In the genomic region with DNA sequence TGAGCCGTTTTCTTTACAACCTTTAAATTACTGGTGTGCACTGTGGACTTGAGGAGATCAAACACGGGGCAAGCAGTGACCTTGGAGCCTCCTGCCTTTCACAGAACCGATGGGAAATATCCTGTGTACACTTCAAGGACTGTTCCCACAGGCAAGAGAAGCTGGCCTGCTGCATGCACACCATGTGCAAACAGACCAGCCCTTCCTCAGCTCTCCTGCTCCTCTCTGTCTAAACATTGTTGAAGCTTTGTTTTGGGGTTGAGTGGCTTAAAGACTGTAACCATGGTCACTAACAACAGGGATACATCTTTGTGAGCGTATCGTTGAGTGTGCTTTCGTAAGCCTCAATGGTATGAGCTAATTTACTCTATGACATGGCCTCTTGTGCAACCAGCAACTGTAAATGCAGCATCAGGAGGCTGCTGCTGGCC, we compare ENCODE assay signal across 14 mouse cellular contexts. TPM values are rescaled to one million over a fixed set of nuclear protein-coding genes. Genes with fewer than 3 reads are reported as not detected.
DNase-seq lines count a peak whose midpoint lies in the region; ATAC-seq and TF ChIP-seq lines count a peak whose summit lies in the region.
"Had no signal": no experiment of that assay in that cellular context is flagged by ENCODE, and none has a peak within 500 bp of the region (broad histone marks: within the 10 kb centered on the region; RNA-seq: fewer than 3 reads in every experiment).

No protein-coding gene starts in this region.

- no peak for TF ChIP-seq CTCF in liver, embryonic 14.5 days (IDR thresholded peaks at IDR 0.05; ENCODE audit: low read depth)

- TF ChIP-seq EP300 in liver, embryonic 14.5 days (IDR thresholded peaks at IDR 0.05; ENCODE audit: low read depth) = no peak

- DNase-seq in liver, embryonic 11.5 days (ENCODE audit: low spot score) = no peak
- no peak for DNase-seq in liver
- DNase-seq in liver, embryonic 14.5 days (ENCODE audit: low read depth in 3 of 3, low spot score in 3 of 3) = no peak
- DNase-seq in lung, postnatal 25 days (ENCODE audit: low spot score) = peak; percentile 87
- no peak for DNase-seq in Muller cell, postnatal 12 days (ENCODE audit: inconsistent ontology term)
- DNase-seq in kidney, postnatal 4 days = no peak
- no peak for DNase-seq in B cell, adult 2 months
- DNase-seq: adrenal gland, postnatal 25 days; spleen, adult 18-20 months; thymus, adult 18-20 months had no signal

- ATAC-seq in liver, embryonic 11.5 days (replicated peaks; ENCODE audit: low FRiP score) = peak; percentile 12; the same call in 1 of the 2 replicates
- ATAC-seq in liver, embryonic 14.5 days (ENCODE audit: insufficient read depth) = peak; percentile 49
- ATAC-seq in stomach, embryonic 15.5 days (ENCODE audit: insufficient read depth, low FRiP score, low read depth) = peak; percentile 74

- H3K9me3 ChIP-seq in liver, embryonic 11.5 days (ENCODE audit: control insufficient read depth, low read length) = no peaks in the 10 kb centered on the region
- H3K9me3 ChIP-seq in liver, embryonic 14.5 days (ENCODE audit: control insufficient read depth, low read length) = no peaks in the 10 kb centered on the region
- H3K9me3 ChIP-seq in stomach, embryonic 15.5 days = no peaks in the 10 kb centered on the region
- H3K9me3 ChIP-seq: embryonic facial prominence, embryonic 12.5 days; G1E; neural tube, embryonic 12.5 days had no signal

- whole genome bisulfite sequencing in liver, embryonic 11.5 days = 60% methylated on average over 6 of the region's 6 CpGs
- WGBS in liver, embryonic 14.5 days (ENCODE audit: insufficient replicate concordance) = 58% methylated on average over 6 of the region's 6 CpGs
- WGBS in stomach, embryonic 15.5 days = 42% methylated on average over 6 of the region's 6 CpGs

- no peak overlapping the region for H3K27ac ChIP-seq in liver, embryonic 11.5 days (ENCODE audit: low read depth, low read length)
- no peak overlapping the region for H3K27ac ChIP-seq in liver, embryonic 14.5 days
- H3K27ac ChIP-seq in stomach, embryonic 15.5 days = peak overlapping the region; percentile 69
- H3K27ac ChIP-seq: embryonic facial prominence, embryonic 12.5 days; neural tube, embryonic 12.5 days had no signal

- H3K36me3 ChIP-seq in liver, embryonic 11.5 days (ENCODE audit: control insufficient read depth, insufficient read depth, low read length) = no peaks in the 10 kb centered on the region
- no peaks in the 10 kb centered on the region for H3K36me3 ChIP-seq in liver, embryonic 14.5 days (replicated peaks; ENCODE audit: control insufficient read depth, insufficient read depth, low read depth)
- H3K36me3 ChIP-seq in stomach, embryonic 15.5 days = no peaks in the 10 kb centered on the region
- H3K36me3 ChIP-seq: embryonic facial prominence, embryonic 12.5 days; G1E; neural tube, embryonic 12.5 days had no signal

- H3K9ac ChIP-seq in liver, embryonic 11.5 days (ENCODE audit: low read depth, low read length) = no peak overlapping the region
- no peak overlapping the region for H3K9ac ChIP-seq in liver, embryonic 14.5 days (replicated peaks)
- H3K9ac ChIP-seq in stomach, embryonic 15.5 days = no peak overlapping the region
- H3K9ac ChIP-seq: embryonic facial prominence, embryonic 12.5 days; neural tube, embryonic 12.5 days had no signal

- no peak overlapping the region for H3K4me3 ChIP-seq in liver, embryonic 11.5 days (ENCODE audit: low read depth, low read length)
- H3K4me3 ChIP-seq in liver, embryonic 14.5 days (ENCODE audit: insufficient read depth in 1 of 2, low read depth in 2 of 2, low read length in 2 of 2) = no peak overlapping the region
- no peak overlapping the region for H3K4me3 ChIP-seq in stomach, embryonic 15.5 days (replicated peaks)
- H3K4me3 ChIP-seq: embryonic facial prominence, embryonic 12.5 days; neural tube, embryonic 12.5 days had no signal

- no peaks in the 10 kb centered on the region for H3K27me3 ChIP-seq in liver, embryonic 11.5 days (replicated peaks; ENCODE audit: control insufficient read depth, insufficient read depth, low read length)
- no peaks in the 10 kb centered on the region for H3K27me3 ChIP-seq in liver, embryonic 14.5 days (ENCODE audit: control insufficient read depth, insufficient read depth, low read length)
- H3K27me3 ChIP-seq in stomach, embryonic 15.5 days (replicated peaks) = no peaks in the 10 kb centered on the region
- H3K27me3 ChIP-seq: embryonic facial prominence, embryonic 12.5 days; neural tube, embryonic 12.5 days had no signal

- H3K4me2 ChIP-seq in liver, embryonic 11.5 days = no peak overlapping the region
- H3K4me2 ChIP-seq in liver, embryonic 14.5 days (ENCODE audit: low read depth) = no peak overlapping the region
- no peak overlapping the region for H3K4me2 ChIP-seq in stomach, embryonic 15.5 days
- H3K4me2 ChIP-seq: embryonic facial prominence, embryonic 12.5 days; neural tube, embryonic 12.5 days had no signal

- H3K4me1 ChIP-seq in liver, embryonic 11.5 days (replicated peaks; ENCODE audit: control insufficient read depth, insufficient read depth, low read length) = peaks cover 12% of the 10 kb centered on the region
- peaks cover 0 to 10% of the 10 kb centered on the region in 2 experiments; a peak in 2 of 4 replicates for H3K4me1 ChIP-seq in liver, embryonic 14.5 days (replicated peaks; ENCODE audit: control insufficient read depth in 2 of 2, insufficient read depth in 2 of 2, low read length in 1 of 2)
- peaks cover 9% of the 10 kb centered on the region; the same call in 1 of the 2 replicates for H3K4me1 ChIP-seq in stomach, embryonic 15.5 days

RNA-seq across cellular contexts. Expression of gene Agps, which starts 50.2 kb away (rescaled TPM):
- 38.2 and 40.0 TPM in 2 replicates for polyA plus RNA-seq in liver, embryonic 11.5 days (2014; fragmentation: Nextera tagmentation; extraction: Ambion mirVana)
- 4.1 and 5.6 TPM in 2 replicates for polyA plus RNA-seq in liver, embryonic 14.5 days (2012; rRNA removed)
- polyA plus RNA-seq in liver, embryonic 14.5 days (2014; fragmentation: Nextera tagmentation; extraction: Ambion mirVana) = 13.8 and 14.3 TPM in 2 replicates
- 29.8 and 35.5 TPM in 2 replicates for polyA plus RNA-seq in stomach, embryonic 15.5 days (2015; fragmentation: Nextera tagmentation; extraction: Ambion mirVana)

Comparison
In these comparisons a context has a peak if more than half of its experiments do, and no peak if none do; other contexts are left out.
1. ATAC-seq: peak in every context shown above with its lines; median percentile 74 in stomach, embryonic 15.5 days; 49 in liver, embryonic 14.5 days; 12 in liver, embryonic 11.5 days.